Mouse (Mus musculus) heart, postnatal 0 days (tissue): Measurements from ENCODE around the gene Stk10.

ENCODE experiments used
- CTCF ChIP-seq: IDR thresholded peaks from 2 replicates; pipeline ENCODE4 v1.5.1; 2016; ENCODE audit warnings: antibody characterized with exemption, control low read depth, low read depth
- EP300 ChIP-seq: IDR thresholded peaks from 2 replicates; pipeline ENCODE4 v1.6.1; 2016; ENCODE audit warnings: antibody characterized with exemption, low read depth

GRCm38 (mm10) chr11:32666983-32667382, 133.9 kb downstream of the Stk10 start:
- TF ChIP-seq CTCF: no peak
- TF ChIP-seq EP300: no peak
